Mouse (Mus musculus): Measurements from ENCODE around the gene Clk1.

DNA sequence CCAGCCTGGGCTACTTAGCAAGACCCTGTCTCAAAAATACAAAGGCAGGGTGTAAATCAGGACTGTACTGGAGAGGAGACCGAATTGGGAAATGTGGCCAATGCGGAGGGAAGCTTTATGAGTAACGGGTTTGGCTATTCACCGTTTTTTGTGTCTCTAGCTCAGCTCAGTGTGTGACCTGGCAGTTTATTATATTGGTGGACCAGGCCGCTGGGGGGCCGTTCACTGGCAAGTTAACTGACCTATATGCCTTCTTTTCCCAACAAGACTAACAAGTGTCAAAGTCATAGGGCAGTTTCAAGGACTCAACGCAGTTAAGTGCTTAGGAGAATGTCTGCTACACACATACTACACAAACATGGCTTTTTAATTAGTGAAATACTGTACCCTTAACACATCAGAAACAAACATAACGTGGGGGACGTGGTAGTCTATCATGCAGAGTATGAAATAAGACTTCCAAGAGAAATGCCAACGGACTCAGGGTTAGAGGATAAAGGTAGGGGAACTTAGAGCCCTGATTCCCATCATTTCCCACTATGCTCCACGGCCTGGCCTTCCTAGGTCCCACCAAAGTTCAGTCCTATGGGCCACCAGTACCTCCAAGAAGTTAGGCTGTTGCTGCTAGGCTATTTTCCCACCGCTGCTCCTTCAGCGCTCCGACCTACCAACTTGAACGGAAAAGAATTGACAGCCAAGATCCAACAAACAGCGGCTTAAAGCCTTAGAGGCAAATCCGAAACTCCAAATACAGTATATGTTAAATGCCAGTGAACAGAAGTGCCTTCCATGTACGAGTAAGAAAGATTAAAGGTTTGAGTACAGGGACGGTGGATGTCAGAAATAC lies 32.2 kb downstream of the Clk1 start:
- TF ChIP-seq EP300 (IDR thresholded peaks at IDR 0.05; ENCODE audit: low read depth) (no peak), CTCF (IDR thresholded peaks at IDR 0.05; ENCODE audit: low read depth) (no peak)
